Mouse (Mus musculus) embryonic fibroblast, embryonic 13.5 days (primary cell): ENCODE measurements around the gene Xrcc3. TPM values are rescaled to one million over a fixed set of nuclear protein-coding genes. Genes with fewer than 3 reads are reported as not detected.

Experiments
- H3K27ac ChIP-seq: 2 replicates; pipeline ENCODE4 v1.5.1; 2012; ENCODE audit warnings: low read length, control low read depth, inconsistent platforms; ENCODE audit not compliant: insufficient read depth
- H3K4me1 ChIP-seq: 2 replicates; pipeline ENCODE4 v1.6.1; 2011; ENCODE audit warnings: low read length; ENCODE audit not compliant: control insufficient read depth, insufficient read depth
- H3K4me3 ChIP-seq: 2 replicates; pipeline ENCODE4 v1.5.1; 2011; ENCODE audit warnings: mild to moderate bottlenecking, control low read depth, low read length; ENCODE audit not compliant: insufficient read depth
- CTCF ChIP-seq: IDR thresholded peaks from 2 replicates; pipeline ENCODE4 v1.5.1; 2011; ENCODE audit warnings: mild to moderate bottlenecking, control low read depth, low read length, moderate library complexity, borderline replicate concordance; ENCODE audit not compliant: insufficient read depth
- POLR2A ChIP-seq: IDR thresholded peaks from 2 replicates; pipeline ENCODE4 v1.6.1; 2011; ENCODE audit warnings: low read depth, mild to moderate bottlenecking, control low read depth, low read length, moderate library complexity
- polyA plus RNA-seq: library from polyadenylated mRNA; stranded (reverse); fragments of >200 nt; gene quantifications from 2 replicates; pipeline ENCODE4 v1.2.4, GENCODE M21; 2011; ENCODE audit warnings: low read depth; ENCODE audit not compliant: missing spikeins, insufficient read length

Xrcc3 gene
- polyA plus RNA-seq, 1 experiment: 2.7 TPM

DNA sequence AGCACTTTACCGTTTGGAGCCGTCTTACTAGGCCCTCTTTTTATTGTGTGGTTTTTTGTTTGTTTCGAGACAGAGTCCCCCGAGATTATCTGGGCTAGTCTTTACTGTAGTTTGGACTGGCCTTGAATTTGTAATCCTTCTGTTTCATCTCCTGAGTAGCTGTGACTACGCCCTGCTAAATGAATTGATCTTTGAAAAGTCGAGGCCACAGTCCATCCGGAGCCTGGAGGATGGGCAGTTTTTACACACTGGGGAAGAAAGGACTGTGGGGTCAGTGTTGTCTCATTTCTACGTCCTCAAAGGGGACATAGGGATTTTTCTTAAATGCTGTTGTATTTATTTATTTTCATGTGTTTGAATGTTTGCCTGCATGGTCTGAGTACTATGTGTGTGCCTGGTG, 4.3 kb upstream of the Xrcc3 start:
- Histone ChIP-seq H3K27ac (no peak overlapping the region), H3K4me3 (no peak overlapping the region), H3K4me1 (no peaks in the 10 kb centered on the region)
- TF ChIP-seq CTCF: no peak
- TF ChIP-seq POLR2A: no peak

DNA sequence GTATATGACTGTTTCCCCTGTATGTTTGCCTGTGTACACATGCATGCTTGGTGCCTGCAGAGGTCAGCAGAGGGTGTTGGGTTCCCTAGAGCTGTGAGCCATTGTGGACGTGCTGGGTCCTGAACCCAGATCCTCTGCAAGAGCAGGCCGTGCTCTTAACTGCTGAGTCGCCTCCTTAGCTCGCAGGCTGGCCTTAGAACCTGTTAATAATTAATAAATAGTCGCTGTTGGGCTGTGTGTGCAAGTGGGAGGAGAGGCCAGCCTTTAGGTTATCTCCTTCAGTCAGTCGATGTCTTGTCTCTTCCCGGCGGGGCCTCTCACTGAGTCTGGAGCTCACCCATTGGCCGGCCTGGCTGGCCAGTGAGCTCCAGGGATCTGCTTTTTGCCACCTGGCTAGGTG, 3.3 kb upstream of the Xrcc3 start:
- no peak for TF ChIP-seq POLR2A
- H3K27ac ChIP-seq: no peak overlapping the region
- H3K4me1 ChIP-seq: peaks cover 2% of the 10 kb centered on the region; the same call in 1 of the 2 replicates
- H3K4me3 ChIP-seq: no peak overlapping the region

DNA sequence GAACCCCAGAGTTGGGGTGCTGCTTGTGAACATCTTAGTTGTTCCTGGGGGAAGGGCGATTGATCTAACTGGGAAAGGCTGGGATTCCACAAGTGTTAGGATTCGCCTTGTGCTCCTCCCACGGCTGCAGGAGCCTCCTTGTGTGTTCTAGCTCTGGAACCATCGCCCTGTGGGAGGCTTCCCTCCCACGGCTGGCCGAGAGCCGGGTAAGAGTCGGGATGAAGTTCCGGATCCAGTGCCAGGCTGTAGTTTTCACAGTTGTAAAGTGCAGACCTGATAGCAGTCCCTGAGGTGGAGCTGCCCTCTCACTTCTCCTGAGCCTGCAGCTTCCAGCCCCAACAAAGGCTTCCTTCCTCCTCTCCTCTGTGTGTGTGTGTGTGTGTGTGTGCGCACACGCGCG, 2.9 kb upstream of the Xrcc3 start:
- H3K27ac ChIP-seq: no peak overlapping the region

DNA sequence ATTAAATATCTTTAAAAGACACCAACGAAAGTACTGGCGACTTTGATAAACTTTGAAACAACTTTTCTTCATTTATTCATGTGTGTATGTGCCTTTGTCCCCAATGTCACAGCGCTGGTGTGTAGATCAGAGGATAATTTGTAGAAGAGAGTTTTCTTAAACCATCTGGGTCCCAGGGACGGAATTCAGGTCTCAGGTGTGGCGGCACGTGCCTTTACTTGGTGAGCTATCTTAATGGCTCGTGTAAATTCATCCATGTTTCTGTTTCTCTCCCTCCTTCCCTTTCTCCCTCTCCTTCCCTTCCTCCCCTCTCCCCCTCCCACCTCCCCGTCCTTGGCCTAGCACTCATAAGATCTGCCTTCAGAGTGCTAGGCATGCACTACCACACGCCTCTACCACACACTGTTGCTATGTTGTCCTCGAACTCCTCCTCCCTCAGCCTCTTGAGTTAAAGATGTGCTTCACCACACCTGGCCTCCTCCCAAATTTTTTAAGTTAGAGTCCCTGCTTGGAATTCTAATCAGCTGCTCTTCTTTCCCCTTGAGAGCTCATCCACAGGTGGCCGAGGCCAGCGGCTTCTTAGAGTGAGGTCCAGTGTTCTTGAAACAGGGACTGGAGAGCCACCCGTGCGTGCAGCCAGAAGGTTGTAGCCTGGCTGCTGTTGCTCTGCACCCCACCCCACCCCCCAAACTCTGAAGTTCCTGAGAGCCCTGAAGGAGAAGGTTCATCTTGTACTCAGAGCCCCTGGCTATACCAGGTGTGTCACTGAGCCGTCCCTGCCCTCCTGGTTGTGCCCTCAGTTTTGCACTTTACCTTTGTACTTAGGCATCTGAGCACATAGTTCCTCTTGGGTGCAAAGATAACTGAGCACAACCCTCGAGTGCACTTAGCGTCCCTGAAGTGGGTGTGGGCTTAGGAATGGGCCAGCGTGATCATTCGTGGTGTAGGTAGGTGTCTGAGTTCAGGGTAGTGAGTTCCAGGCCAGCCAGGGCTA, 1.4 kb upstream of the Xrcc3 start:
- peak overlapping the region; percentile 92 for H3K4me3 ChIP-seq
- H3K27ac ChIP-seq: peak overlapping the region; percentile 83
- TF ChIP-seq POLR2A: no peak
- TF ChIP-seq CTCF: no peak
- H3K4me1 ChIP-seq: peaks cover 2% of the 10 kb centered on the region; the same call in 1 of the 2 replicates

More for the DNA sequence above, 2.9 kb upstream of the Xrcc3 start:
- Histone ChIP-seq H3K4me1 (peaks cover 2% of the 10 kb centered on the region; the same call in 1 of the 2 replicates), H3K4me3 (no peak overlapping the region)
- no peak for TF ChIP-seq POLR2A
- TF ChIP-seq CTCF: no peak

DNA sequence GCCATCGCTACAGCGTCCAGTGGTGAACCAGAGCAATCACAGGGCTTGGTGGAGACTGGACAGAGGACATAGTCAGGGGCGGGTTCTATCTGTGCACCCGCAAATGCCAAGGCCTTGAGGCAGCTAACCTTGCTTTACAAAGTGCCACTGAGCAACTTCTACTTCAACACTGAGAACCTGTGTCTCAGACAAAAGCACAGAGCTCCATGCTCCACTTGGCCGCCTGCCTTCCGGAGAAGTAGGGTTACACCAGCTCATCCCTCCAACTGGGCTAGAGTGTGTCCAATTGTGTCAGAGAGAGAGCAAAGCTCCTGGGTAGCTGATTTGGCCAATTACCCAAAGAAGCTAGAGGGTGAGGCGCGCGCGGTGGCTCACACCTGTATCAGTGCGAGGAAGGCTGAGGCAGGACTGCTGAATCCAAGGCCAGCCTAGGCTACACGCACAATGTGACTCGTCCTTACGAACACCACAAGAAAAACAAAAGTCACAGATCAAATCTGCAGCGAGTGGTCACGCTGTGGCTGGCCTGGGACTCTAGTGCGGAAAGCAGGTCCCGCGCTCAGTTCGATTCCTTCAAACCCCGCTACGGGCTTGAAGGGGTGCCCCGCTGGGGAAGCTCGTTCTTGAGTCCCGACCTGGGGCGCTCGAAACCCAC, 435 bp downstream of the Xrcc3 start:
- no peak overlapping the region for H3K27ac ChIP-seq
- peaks cover 2% of the 10 kb centered on the region; the same call in 1 of the 2 replicates for H3K4me1 ChIP-seq
- peak overlapping the region; percentile 61 for H3K4me3 ChIP-seq
- no peak for TF ChIP-seq POLR2A

DNA sequence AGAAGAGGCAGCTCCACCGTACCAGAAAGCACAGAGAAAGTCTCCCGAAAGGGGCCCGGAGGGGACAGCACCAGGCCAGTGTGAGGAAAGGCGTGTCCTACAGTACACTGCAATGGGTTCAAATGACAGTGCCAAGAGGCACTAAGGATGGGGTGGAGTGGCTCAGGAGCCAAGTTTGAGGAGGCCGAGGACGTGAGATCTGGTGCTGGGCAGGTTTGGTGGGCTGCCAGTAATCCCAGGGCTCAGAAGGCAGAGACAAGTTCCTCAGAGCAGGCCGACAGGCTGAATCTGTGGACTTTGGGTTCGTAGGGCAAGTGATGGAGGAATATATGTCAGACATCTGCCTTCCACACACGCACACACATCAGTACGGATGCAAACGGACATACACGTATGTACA, 1.1 kb downstream of the Xrcc3 start:
- H3K4me1 ChIP-seq: peaks cover 2% of the 10 kb centered on the region; the same call in 1 of the 2 replicates

DNA sequence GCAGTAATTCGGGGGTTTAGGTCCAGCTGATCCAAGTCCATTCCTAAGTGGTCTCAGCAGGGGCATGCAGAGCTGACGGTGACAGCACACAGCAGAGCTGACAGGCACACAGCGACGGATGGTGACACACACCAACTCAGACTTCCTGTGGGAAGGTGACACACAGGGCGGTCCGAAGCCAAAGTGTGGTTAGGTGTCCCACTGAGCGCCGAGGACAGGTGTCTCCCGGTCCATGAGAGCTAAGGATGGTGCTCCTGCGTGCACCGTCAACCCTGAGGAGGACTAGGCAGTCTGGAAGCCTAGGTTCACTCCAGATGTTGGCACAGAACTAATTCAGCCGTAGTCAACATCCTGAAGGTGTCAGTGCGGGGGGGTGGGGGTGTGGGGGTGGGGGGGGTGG, 1.6 kb downstream of the Xrcc3 start:
- Histone ChIP-seq H3K4me3 (no peak overlapping the region), H3K4me1 (peaks cover 2% of the 10 kb centered on the region; the same call in 1 of the 2 replicates), H3K27ac (no peak overlapping the region)
- TF ChIP-seq CTCF (no peak), POLR2A (no peak)

More for the DNA sequence above, 1.1 kb downstream of the Xrcc3 start:
- TF ChIP-seq CTCF: no peak
- no peak for TF ChIP-seq POLR2A
- Histone ChIP-seq H3K27ac (no peak overlapping the region), H3K4me3 (peak overlapping the region; percentile 61)

DNA sequence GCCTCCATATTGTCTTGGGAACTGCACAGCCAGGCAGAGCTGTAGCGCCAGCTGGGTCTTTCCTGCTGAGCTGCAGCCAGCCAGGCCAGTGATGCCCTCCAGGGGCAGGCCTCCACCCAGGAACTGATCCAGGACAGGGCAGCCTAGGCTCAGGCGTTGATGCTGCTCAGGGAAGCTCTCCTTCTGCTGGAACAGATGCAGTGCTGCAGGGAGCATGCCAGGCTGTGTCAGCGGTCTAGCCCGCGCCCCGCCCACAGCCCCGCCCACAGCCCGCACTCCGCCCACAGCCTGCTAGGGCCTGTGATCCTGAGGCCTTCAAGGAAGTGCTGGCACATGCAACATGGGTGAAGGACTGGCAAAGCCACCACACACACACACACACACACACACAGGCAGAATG, 3.9 kb downstream of the Xrcc3 start:
- TF ChIP-seq CTCF (no peak; the same call in 1 of the 2 replicates), POLR2A (0 out of 2 replicates have a peak, but pooled peaks have one; percentile 33)
- peaks cover 2% of the 10 kb centered on the region; the same call in 1 of the 2 replicates for H3K4me1 ChIP-seq
- 0 out of 2 replicates have a peak overlapping the region, but pooled peaks have one; percentile 7 for H3K27ac ChIP-seq
- H3K4me3 ChIP-seq: no peak overlapping the region

GRCm38 (mm10) chr12:111808775-111809174, 4.9 kb downstream of the Xrcc3 start:
- Histone ChIP-seq H3K4me3 (no peak overlapping the region), H3K27ac (no peak overlapping the region), H3K4me1 (peaks cover 2% of the 10 kb centered on the region; the same call in 1 of the 2 replicates)
- TF ChIP-seq CTCF (no peak), POLR2A (no peak)

DNA sequence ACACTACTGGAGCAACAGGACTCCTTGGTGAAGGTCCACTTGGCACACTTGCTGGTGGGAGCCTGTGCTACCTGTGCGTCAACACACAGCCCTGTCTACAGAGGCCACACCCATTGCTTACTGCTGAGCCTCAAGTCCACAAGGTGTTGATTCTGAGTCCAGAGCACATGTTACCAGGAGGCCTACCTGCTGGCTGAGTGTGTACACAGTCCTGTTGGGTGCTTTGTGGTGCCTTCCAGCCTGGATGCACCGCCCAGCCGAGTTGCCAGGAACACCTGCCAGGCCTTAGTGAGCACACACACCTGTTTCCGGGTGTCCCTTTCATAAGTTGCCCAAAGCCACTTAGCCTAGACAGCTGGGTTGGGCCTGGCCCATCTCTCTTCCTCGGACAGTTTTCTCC, 10.1 kb downstream of the Xrcc3 start:
- TF ChIP-seq CTCF (no peak), POLR2A (no peak)
- Histone ChIP-seq H3K4me1 (no peaks in the 10 kb centered on the region), H3K27ac (no peak overlapping the region), H3K4me3 (no peak overlapping the region)
